Mouse (Mus musculus): ENCODE data around the gene Mat2a.
"Not testable (repeated sequence)": the region's sequence is repeated elsewhere in the genome, so short reads cannot be mapped to it uniquely, and the experiment has no call there.

DNA sequence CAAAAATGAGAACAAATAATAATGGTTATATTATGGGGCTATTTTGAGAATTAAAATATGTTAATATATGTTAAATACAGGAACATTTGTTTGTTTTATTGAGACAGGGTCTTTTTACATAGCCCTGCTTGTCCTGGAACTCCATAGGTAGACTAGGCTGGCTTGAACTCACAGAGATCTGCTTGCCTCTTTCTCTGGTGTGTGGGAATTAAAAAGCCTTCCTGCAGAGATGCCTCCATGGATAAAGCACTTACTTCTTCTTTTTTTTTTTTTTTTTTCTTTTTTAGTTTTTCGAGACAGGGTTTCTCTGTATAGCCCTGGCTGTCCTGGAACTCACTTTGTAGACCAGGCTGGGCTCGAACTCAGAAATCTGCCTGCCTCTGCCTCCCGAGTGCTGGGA lies 39.3 kb upstream of the Mat2a start:
- TF ChIP-seq CTCF (IDR thresholded peaks at IDR 0.05; ENCODE audit: borderline replicate concordance, insufficient read depth, low read depth, low read length); POLR2A (IDR thresholded peaks at IDR 0.05; ENCODE audit: borderline replicate concordance, insufficient read depth, low read length): not testable (repeated sequence)
